Mouse (Mus musculus) hindbrain, embryonic 16.5 days (tissue): Measurements from ENCODE around the gene Emilin3. TPM values are rescaled to one million over a fixed set of nuclear protein-coding genes. Genes with fewer than 3 reads are reported as not detected.

Source experiments
- ATAC-seq: fragments of 200-750 bp; cut with Nextera tagmentation; 2 replicates; pipeline ENCODE4 v1.8.0; 2017; ENCODE audit warnings: moderate TSS enrichment, moderate library complexity
- H3K27ac ChIP-seq: fragments of 300-500 bp; sonication (generic); 2 replicates; pipeline ENCODE4 v1.5.1; 2014; ENCODE audit warnings: low read depth, mild to moderate bottlenecking, control low read depth, low read length, moderate library complexity
- H3K27me3 ChIP-seq: fragments of 300-500 bp; sonication (generic); replicated peaks from 2 replicates; pipeline ENCODE4 v1.6.1; 2014; ENCODE audit warnings: low read length; ENCODE audit not compliant: control insufficient read depth, insufficient read depth
- H3K36me3 ChIP-seq: fragments of 300-500 bp; sonication (generic); 2 replicates; pipeline ENCODE4 v1.6.1; 2014; ENCODE audit warnings: mild to moderate bottlenecking, low read length, moderate library complexity, mixed read lengths; ENCODE audit not compliant: control insufficient read depth, insufficient read depth
- H3K4me1 ChIP-seq: fragments of 300-500 bp; sonication (generic); 2 replicates; pipeline ENCODE4 v1.6.1; 2014; ENCODE audit warnings: low read depth, low read length; ENCODE audit not compliant: control insufficient read depth, insufficient read depth
- H3K4me2 ChIP-seq: fragments of 300-500 bp; sonication (generic); 2 replicates; pipeline ENCODE4 v1.6.1; 2014; ENCODE audit warnings: mild to moderate bottlenecking, low read length, control low read depth, moderate library complexity
- H3K4me3 ChIP-seq: fragments of 300-500 bp; sonication (generic); 2 replicates; pipeline ENCODE4 v1.5.1; 2014; ENCODE audit warnings: mild to moderate bottlenecking, low read length, control low read depth, moderate library complexity
- H3K9ac ChIP-seq: fragments of 300-500 bp; sonication (generic); 2 replicates; pipeline ENCODE4 v1.6.1; 2014; ENCODE audit warnings: low read depth, mild to moderate bottlenecking, control low read depth, low read length, moderate library complexity
- H3K9me3 ChIP-seq: fragments of 300-500 bp; sonication (generic); 2 replicates; pipeline ENCODE4 v1.6.1; 2014; ENCODE audit warnings: mild to moderate bottlenecking, low read length, moderate library complexity; ENCODE audit not compliant: control insufficient read depth
- WGBS: fragments of 180-500 bp; shearing (Covaris S2); extraction: QIAGEN DNeasy Blood & Tissue Kit; methylation state at CpG from one replicate; pipeline ENCODE4 v1.1.7; 2014; 5-methylcytosine and 5-hydroxymethylcytosine counted together
- polyA plus RNA-seq: library from polyadenylated mRNA; unstranded; fragments of >200 nt; fragmentation: Nextera tagmentation; extraction: Ambion mirVana; gene quantifications from 2 replicates; pipeline ENCODE4 v1.2.1, GENCODE M21; 2015

Gene Emilin3
- polyA plus RNA-seq, 1 experiment from 2014 or later: 0.70 TPM

DNA sequence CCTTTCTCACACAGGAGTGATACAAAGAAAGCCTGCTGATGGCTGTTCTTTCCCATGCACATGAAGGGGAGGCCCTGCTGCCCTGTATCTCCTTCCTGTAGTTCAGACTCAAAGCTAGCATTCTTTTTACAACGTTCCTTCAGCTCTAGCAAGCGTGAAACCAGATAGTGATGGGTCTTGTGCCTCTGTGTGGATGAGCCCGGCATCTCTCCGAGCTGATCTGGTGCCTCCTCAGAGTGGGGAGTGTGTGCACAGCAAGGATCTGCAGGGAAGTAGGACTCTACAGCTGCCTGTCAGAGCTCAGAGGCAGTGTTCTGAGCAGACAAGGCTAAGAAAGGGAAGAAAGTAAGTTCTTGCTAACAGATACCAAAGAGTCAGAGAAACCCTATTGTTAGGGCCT lies 39.5 kb upstream of the Emilin3 start:
- H3K27ac ChIP-seq: no peak overlapping the region
- no peak overlapping the region for H3K4me3 ChIP-seq
- H3K9ac ChIP-seq: no peak overlapping the region
- no peaks in the 10 kb centered on the region for H3K4me1 ChIP-seq
- no peaks in the 10 kb centered on the region for H3K27me3 ChIP-seq
- no peaks in the 10 kb centered on the region for H3K9me3 ChIP-seq
- 71% methylated on average over 4 of the region's 4 CpGs for WGBS
- no peak overlapping the region for H3K4me2 ChIP-seq
- ATAC-seq: no peak
- peaks cover 40% of the 10 kb centered on the region for H3K36me3 ChIP-seq

DNA sequence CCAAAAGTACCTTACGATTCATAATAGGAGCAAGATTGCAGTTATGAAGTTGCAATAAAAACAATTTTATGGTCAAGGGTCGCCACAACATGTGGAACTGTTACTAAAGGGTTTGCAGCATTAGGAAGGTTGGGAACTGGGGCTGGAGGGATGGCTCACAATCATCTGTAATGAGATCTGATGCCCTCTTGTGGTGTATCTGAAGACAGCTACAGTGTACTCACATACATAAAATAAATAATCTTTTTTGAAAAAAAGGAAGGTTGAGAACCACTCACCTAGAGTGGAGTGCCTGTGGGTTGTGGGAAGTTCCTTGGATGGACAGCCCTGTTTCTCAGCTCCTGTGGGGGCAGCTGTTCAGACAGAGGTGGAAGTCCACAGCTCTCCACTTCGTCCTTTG lies 30.3 kb upstream of the Emilin3 start:
- 0 out of 2 replicates have a peak, but pooled peaks have one; percentile 34 for ATAC-seq
- 65% methylated on average over 3 of the region's 3 CpGs for WGBS
- no peak overlapping the region for H3K4me3 ChIP-seq

DNA sequence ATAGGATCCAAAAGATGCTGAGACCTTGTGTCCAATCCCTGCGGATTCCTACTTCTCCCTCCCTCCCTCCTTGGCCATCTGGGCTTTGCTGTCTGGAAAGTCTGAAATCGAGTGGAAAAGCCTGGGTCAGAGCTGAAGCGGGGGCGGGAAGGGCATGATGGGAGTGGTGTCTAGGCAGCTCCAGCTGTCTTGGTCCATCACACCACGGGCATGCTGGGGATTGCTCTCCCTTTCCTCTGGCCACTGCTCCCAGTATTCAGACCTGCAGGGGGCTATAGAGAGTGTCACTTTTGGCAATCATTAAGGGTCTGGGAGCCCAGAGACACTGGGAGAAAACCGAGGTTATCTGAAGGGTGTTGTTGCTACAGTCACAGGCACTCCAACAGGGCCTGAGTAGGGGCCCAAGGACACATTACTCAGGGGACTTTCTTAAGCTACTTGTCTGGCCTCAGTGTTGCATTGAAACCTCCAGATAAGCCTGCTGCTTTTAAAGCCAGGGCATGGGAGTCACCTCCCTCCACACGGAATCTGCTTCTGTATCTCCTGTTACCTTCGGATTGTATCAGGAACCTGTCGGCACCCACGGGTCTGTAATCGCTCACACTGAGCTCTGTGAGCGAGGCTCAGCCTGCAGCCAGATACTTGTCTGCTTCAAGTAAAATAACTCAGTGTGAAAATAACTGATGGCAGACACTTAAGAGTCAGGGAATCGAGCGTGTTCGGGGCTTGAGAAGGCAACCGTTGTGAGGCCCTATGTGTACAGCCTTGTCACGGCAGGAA lies 29.0 kb upstream of the Emilin3 start:
- no peak overlapping the region for H3K27ac ChIP-seq
- WGBS: 71% methylated on average over 17 of the region's 17 CpGs

More for the DNA sequence above, 30.3 kb upstream of the Emilin3 start:
- Histone ChIP-seq H3K4me1 (no peaks in the 10 kb centered on the region), H3K27me3 (no peaks in the 10 kb centered on the region), H3K9me3 (no peaks in the 10 kb centered on the region), H3K9ac (no peak overlapping the region), H3K36me3 (no peaks in the 10 kb centered on the region), H3K27ac (no peak overlapping the region), H3K4me2 (no peak overlapping the region)

DNA sequence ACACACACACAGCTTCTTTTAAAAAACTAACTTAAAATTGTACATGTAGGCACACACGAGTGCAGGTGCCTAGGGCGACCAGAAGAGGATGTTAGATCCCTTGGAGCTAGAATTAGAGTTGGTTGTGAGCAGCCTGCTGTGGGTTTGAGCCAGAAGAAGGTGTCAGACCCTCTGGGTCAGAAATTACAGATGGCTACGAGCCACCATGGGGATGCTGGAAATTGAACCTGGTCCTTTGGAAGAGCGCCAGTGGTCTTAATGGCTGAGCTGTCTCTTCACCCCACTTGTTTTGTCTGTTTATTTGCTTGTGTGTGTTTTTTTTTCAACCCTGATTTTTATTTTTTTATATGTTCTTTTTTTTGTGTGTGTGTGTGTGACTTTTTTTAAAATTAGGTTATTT lies 22.3 kb upstream of the Emilin3 start:
- Histone ChIP-seq H3K27ac (no peak overlapping the region), H3K4me3 (no peak overlapping the region), H3K9ac (no peak overlapping the region), H3K36me3 (no peaks in the 10 kb centered on the region), H3K4me1 (no peaks in the 10 kb centered on the region), H3K4me2 (no peak overlapping the region), H3K27me3 (no peaks in the 10 kb centered on the region), H3K9me3 (no peaks in the 10 kb centered on the region)
- no peak for ATAC-seq
- WGBS: 80% methylated on average over 4 of the region's 4 CpGs

More for the DNA sequence above, 29.0 kb upstream of the Emilin3 start:
- Histone ChIP-seq H3K9ac (no peak overlapping the region), H3K4me1 (no peaks in the 10 kb centered on the region), H3K36me3 (no peaks in the 10 kb centered on the region), H3K27me3 (no peaks in the 10 kb centered on the region), H3K4me3 (no peak overlapping the region), H3K9me3 (no peaks in the 10 kb centered on the region), H3K4me2 (no peak overlapping the region)
- ATAC-seq: 0 out of 2 replicates have a peak, but pooled peaks have one; percentile 28

DNA sequence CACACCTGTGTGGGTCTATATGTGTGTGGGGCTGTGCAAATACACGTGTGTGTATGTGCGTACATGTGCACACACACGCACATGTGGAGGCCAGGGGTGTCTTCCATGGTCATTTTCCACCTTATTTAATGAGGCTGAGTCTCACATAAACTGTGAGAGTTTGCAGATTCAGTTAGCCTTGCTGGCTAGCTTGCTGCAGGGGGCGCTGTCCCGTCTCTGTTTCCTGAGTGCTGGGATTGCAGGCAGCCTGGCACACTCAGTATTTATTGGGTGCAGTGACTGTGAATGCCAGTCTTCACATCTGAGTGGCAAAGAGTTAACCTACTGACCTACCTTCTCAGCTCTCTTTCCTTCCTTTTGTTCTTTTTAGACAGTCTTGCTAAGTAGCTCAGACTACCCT lies 21.8 kb upstream of the Emilin3 start:
- H3K9ac ChIP-seq: no peak overlapping the region
- no peaks in the 10 kb centered on the region for H3K36me3 ChIP-seq
- ATAC-seq: no peak
- H3K4me1 ChIP-seq: no peaks in the 10 kb centered on the region
- no peak overlapping the region for H3K4me3 ChIP-seq
- H3K27me3 ChIP-seq: no peaks in the 10 kb centered on the region
- 70% methylated on average over 5 of the region's 5 CpGs for WGBS
- no peak overlapping the region for H3K4me2 ChIP-seq
- no peak overlapping the region for H3K27ac ChIP-seq
- H3K9me3 ChIP-seq: no peaks in the 10 kb centered on the region

DNA sequence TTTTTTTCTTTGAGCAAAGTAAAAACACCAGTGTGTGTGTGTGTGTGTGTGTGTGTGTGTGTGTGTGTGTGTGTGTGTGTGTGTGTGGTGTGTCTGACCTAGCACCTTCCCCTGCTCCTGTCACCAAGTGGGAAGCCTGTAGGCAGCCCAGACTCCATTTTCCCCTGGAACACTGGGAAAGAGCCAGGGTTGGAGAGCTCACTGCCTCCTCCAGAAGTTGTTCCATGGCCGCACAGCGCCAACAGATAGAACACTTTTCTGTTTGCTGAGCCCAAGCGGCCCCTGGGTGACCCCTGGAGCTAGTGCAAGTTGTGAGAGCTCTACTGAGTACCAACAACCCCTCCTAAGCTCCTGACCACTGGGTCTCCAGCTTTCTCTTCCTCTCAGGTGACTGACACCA lies 20.9 kb upstream of the Emilin3 start:
- Histone ChIP-seq H3K27me3 (no peaks in the 10 kb centered on the region), H3K4me2 (no peak overlapping the region), H3K4me1 (no peaks in the 10 kb centered on the region), H3K4me3 (no peak overlapping the region), H3K36me3 (no peaks in the 10 kb centered on the region), H3K9me3 (no peaks in the 10 kb centered on the region), H3K27ac (no peak overlapping the region), H3K9ac (no peak overlapping the region)
- ATAC-seq: no peak
- 70% methylated on average over 3 of the region's 3 CpGs for WGBS

DNA sequence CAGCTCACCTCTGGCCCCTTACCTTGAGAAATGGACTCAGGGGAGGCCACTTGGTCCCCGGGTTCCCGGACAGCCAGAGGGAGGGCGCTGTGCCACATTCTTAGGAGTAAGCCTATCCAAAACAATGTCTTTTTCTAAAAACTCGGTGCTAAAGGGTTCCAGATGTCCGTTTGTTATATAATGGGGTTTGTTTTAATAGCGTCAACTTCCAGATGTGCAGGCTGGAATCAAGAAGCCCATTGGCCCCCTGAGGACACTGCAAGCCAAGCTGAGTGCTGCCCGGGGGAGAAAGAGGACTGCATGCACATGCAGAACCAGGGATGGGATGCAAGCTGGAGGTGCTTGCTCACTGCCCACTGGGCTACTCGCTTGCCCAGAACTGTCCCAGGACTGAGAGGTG lies 20.2 kb upstream of the Emilin3 start:
- WGBS: 66% methylated on average over 8 of the region's 8 CpGs
- ATAC-seq: no peak
- no peak overlapping the region for H3K27ac ChIP-seq
- no peaks in the 10 kb centered on the region for H3K9me3 ChIP-seq
- no peak overlapping the region for H3K4me2 ChIP-seq
- no peaks in the 10 kb centered on the region for H3K4me1 ChIP-seq
- no peaks in the 10 kb centered on the region for H3K27me3 ChIP-seq
- H3K4me3 ChIP-seq: no peak overlapping the region
- H3K9ac ChIP-seq: no peak overlapping the region
- H3K36me3 ChIP-seq: no peaks in the 10 kb centered on the region

DNA sequence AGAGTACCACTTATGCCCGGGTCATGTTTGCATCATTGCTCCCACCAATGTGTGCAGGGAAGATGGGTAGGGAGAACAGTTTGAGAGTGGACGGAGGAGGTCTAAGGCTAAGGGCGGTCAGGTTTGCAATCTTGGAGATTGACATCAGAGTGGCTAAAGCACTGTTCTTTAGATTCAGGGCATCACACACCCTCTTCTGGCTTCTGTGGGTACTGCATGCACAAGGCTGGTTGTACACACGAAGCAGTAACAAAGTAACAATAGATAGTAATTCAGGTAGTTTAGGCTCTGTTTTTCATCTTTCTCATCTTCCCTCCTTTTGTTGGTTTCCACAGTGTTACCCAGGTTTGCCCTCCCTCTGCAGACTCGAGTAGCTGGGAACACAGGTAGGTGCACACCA lies 19.2 kb upstream of the Emilin3 start:
- ATAC-seq: no peak
- Histone ChIP-seq H3K36me3 (no peaks in the 10 kb centered on the region), H3K4me3 (no peak overlapping the region), H3K27ac (no peak overlapping the region), H3K4me2 (no peak overlapping the region), H3K9ac (no peak overlapping the region), H3K27me3 (no peaks in the 10 kb centered on the region), H3K9me3 (no peaks in the 10 kb centered on the region), H3K4me1 (no peaks in the 10 kb centered on the region)
- WGBS: 88% methylated on average over 5 of the region's 5 CpGs

DNA sequence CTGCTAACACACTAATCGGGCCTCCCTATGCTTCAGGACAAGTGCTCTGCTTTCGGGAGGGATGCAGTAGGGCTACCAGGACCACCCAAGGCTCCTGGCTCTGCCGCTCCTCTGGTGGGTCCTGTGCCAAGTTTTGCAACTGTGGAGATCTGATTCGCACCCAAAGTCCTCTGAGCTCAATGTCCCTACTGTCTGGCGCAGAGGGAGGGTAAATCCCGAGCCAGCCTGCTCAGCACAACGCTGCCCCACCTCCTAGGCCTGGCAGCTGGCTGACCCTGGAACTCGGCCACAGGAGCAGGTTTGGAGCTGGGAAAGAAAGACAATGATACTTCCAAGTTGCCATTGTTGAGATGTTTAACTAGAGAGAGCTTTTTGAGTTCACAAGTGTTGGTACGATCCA lies 13.1 kb upstream of the Emilin3 start:
- 61% methylated on average over 9 of the region's 9 CpGs for WGBS
- Histone ChIP-seq H3K27me3 (no peaks in the 10 kb centered on the region), H3K4me1 (no peaks in the 10 kb centered on the region), H3K9ac (no peak overlapping the region), H3K36me3 (no peaks in the 10 kb centered on the region), H3K4me3 (no peak overlapping the region), H3K4me2 (no peak overlapping the region), H3K9me3 (no peaks in the 10 kb centered on the region), H3K27ac (no peak overlapping the region)
- peak; percentile 82 for ATAC-seq
